Mouse (Mus musculus): ENCODE measurements around the gene Dohh. TPM values are rescaled to one million over a fixed set of nuclear protein-coding genes. Genes with fewer than 3 reads are reported as not detected.

The Dohh gene
- polyA plus RNA-seq, 1 experiment = 123 TPM

DNA sequence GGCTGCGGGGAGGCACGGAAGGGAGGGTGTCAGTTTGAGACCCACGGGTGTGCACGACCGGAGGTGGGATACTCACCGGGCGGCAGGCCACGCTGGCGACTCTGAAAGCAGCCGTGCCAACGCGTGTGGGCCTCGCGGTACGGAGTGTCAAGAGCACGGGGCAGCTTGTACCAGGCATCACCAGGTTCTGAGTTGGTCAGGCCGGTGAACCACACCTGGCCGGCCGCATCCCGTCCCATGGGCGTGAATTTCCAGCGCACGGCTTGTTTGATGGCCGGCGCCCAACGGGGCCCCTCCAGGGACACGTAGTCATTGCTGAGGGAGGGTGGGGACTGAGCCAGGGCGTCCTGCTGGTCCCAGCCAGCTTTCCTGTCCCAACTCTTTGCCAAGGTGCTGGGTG, 19.6 kb upstream of the Dohh start:
- TF ChIP-seq POLR2A (IDR thresholded peaks at IDR 0.05; ENCODE audit: control insufficient read depth, extremely low read depth, insufficient read depth, low read length, poor library complexity) = no peak
- TF ChIP-seq CTCF (IDR thresholded peaks at IDR 0.05; ENCODE audit: borderline replicate concordance, control insufficient read depth, extremely low read depth, insufficient read depth, low read length, poor library complexity) = no peak
- no peak for DNase-seq
- no peaks in the 10 kb centered on the region for H3K4me1 ChIP-seq (replicated peaks; ENCODE audit: control insufficient read depth, insufficient read depth, low read length)
- H3K36me3 ChIP-seq (ENCODE audit: control insufficient read depth, insufficient read depth, low read length) = peaks cover 24% of the 10 kb centered on the region
- H3K27ac ChIP-seq (ENCODE audit: control insufficient read depth, insufficient read depth, low read length) = no peak overlapping the region
- no peak overlapping the region for H3K4me3 ChIP-seq (ENCODE audit: control insufficient read depth, insufficient read depth, low read length)
- 95% methylated on average over 28 of the region's 28 CpGs for WGBS
- no peaks in the 10 kb centered on the region for H3K27me3 ChIP-seq (ENCODE audit: control insufficient read depth, insufficient read depth, low read length)

DNA sequence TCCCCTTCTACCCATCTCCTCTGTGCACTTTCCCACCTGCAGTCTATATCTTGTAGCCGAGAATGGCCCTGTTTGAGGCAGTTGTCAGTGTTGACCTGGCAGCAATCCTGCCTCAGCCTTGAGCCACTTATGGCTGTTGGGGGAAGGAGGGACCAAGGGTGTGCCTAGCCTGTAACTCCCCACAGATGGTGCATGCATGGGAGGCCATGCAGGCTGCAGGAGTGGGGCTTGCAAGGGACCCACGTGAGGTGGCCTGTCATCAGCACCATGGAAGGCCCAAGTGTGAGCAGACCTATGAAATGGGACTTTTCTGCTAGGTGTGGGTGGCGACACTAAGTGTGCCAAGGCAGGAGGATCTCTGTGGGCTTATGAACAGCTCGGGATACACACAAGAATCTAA, 19.2 kb upstream of the Dohh start:
- TF ChIP-seq POLR2A (IDR thresholded peaks at IDR 0.05; ENCODE audit: control insufficient read depth, extremely low read depth, insufficient read depth, low read length, poor library complexity) = no peak
- no peak for TF ChIP-seq CTCF (IDR thresholded peaks at IDR 0.05; ENCODE audit: borderline replicate concordance, control insufficient read depth, extremely low read depth, insufficient read depth, low read length, poor library complexity)
- Histone ChIP-seq H3K27me3 (ENCODE audit: control insufficient read depth, insufficient read depth, low read length) (no peaks in the 10 kb centered on the region), H3K4me3 (ENCODE audit: control insufficient read depth, insufficient read depth, low read length) (no peak overlapping the region), H3K36me3 (ENCODE audit: control insufficient read depth, insufficient read depth, low read length) (peaks cover 28% of the 10 kb centered on the region), H3K27ac (ENCODE audit: control insufficient read depth, insufficient read depth, low read length) (no peak overlapping the region), H3K4me1 (replicated peaks; ENCODE audit: control insufficient read depth, insufficient read depth, low read length) (no peaks in the 10 kb centered on the region)
- WGBS = 75% methylated on average over 4 of the region's 4 CpGs
- no peak for DNase-seq

DNA sequence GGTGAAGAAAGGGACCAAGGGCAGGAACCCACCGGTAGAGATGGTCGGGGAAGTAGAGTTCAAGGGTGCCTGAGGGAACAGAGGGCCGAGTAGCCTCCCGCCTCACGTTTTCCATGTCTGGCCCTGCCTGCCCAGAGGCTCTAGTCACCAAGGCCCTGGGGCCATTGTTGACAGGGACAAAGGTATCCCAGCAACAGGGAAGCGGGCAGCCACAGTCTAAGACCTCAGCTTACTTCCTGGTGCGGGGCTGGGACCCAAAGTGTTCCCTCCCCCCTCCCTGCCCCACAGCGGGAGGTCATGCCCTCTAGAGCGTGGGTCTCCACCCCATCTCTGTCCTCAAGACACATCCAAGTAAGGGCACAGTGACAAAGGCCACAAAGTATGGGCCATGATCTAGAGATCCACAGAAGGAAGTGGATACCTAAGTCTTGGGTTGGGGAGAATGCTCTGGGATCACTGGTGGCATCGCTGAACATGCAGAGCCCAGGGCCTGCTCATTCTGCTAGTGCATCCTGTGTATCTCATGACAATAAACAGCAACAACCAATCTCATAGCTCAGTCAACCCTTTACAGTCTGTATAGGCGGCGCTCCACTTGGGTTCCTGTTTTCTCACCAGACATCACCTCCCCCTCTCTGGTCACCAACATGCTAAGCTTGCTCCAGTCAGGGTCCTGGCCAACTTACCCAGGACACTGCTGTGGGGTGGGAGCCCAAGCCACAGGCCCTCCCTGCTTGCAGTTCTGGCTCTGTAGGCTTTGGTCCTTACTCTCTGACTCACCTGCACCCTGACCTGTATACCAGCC, 18.4 kb upstream of the Dohh start, which contains the start of gene 4930404N11Rik:
Gene 4930404N11Rik (minus strand): TSS at position 145 of the 805 bp plus-strand sequence.
- no peak within 1 kb of the TSS for H3K4me3 ChIP-seq (ENCODE audit: control insufficient read depth, insufficient read depth, low read length)
- peaks cover 35% of the 10 kb centered on the region for H3K36me3 ChIP-seq (ENCODE audit: control insufficient read depth, insufficient read depth, low read length)
- no peak for TF ChIP-seq CTCF (IDR thresholded peaks at IDR 0.05; ENCODE audit: borderline replicate concordance, control insufficient read depth, extremely low read depth, insufficient read depth, low read length, poor library complexity)
- TF ChIP-seq POLR2A (IDR thresholded peaks at IDR 0.05; ENCODE audit: control insufficient read depth, extremely low read depth, insufficient read depth, low read length, poor library complexity) = no peak
- H3K27ac ChIP-seq (ENCODE audit: control insufficient read depth, insufficient read depth, low read length) = no peak within 1 kb of the TSS
- H3K4me1 ChIP-seq (replicated peaks; ENCODE audit: control insufficient read depth, insufficient read depth, low read length) = no peaks in the 10 kb centered on the region
- no peaks in the 10 kb centered on the region for H3K27me3 ChIP-seq (ENCODE audit: control insufficient read depth, insufficient read depth, low read length)
- DNase-seq = no peak
- 71% methylated on average over 12 of the region's 12 CpGs for WGBS

DNA sequence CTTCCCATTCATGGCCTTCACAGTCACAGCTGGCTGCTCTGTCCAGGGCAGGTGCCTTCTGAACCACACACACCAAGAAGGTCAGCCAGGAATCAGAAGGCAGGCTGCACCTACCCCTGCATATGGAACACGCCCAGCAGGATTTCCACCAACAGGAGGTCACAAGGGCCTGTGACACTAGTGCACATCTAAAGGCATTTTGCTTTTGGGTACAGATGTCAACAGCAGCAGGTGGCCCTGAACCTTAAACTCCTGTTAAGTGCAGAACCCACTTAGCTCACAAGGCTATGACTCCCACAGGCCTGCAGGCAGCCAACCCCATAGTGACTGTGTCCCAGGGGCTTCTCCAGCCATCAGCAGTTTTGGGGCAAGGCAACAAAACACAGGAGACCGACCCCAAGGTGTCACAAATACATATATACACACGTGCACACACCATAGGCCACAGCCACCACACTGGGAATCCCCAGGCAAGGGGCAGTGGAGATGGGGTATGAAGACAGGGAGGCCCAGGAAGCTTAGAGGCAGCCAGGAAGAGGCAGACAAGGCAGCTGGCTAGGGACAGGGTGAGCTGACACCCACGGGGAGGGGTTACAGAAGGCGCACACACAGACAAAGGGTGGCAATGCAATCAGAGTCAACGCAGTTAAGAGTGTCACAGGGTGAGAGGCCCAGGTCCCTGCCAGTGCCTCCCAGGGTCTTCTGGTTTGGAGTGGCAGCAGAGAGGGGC, 17.6 kb upstream of the Dohh start:
- no peaks in the 10 kb centered on the region for H3K27me3 ChIP-seq (ENCODE audit: control insufficient read depth, insufficient read depth, low read length)
- H3K4me1 ChIP-seq (replicated peaks; ENCODE audit: control insufficient read depth, insufficient read depth, low read length) = no peaks in the 10 kb centered on the region
- no peak overlapping the region for H3K4me3 ChIP-seq (ENCODE audit: control insufficient read depth, insufficient read depth, low read length)
- peaks cover 39% of the 10 kb centered on the region for H3K36me3 ChIP-seq (ENCODE audit: control insufficient read depth, insufficient read depth, low read length)
- 77% methylated on average over 6 of the region's 6 CpGs for whole genome bisulfite sequencing
- DNase-seq = no peak
- TF ChIP-seq POLR2A (IDR thresholded peaks at IDR 0.05; ENCODE audit: control insufficient read depth, extremely low read depth, insufficient read depth, low read length, poor library complexity) = no peak
- no peak for TF ChIP-seq CTCF (IDR thresholded peaks at IDR 0.05; ENCODE audit: borderline replicate concordance, control insufficient read depth, extremely low read depth, insufficient read depth, low read length, poor library complexity)
- H3K27ac ChIP-seq (ENCODE audit: control insufficient read depth, insufficient read depth, low read length) = no peak overlapping the region

DNA sequence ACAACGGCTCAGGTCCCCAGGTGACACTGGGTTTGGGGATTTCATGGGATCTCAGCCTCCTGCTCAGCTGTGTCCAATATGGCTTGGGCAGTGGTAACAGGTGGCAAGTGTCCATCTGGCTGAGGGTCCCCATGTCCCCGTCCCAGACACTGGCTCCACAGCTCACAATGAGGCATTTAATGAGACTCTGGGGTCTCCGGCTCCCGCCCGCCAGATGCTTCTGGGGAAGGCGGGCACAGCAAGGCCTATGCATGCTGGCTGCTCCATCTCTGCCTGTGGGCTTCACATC, 17.1 kb upstream of the Dohh start:
- no peak for DNase-seq
- Histone ChIP-seq H3K27ac (ENCODE audit: control insufficient read depth, insufficient read depth, low read length) (no peak overlapping the region), H3K4me1 (replicated peaks; ENCODE audit: control insufficient read depth, insufficient read depth, low read length) (no peaks in the 10 kb centered on the region), H3K4me3 (ENCODE audit: control insufficient read depth, insufficient read depth, low read length) (no peak overlapping the region), H3K27me3 (ENCODE audit: control insufficient read depth, insufficient read depth, low read length) (no peaks in the 10 kb centered on the region), H3K36me3 (ENCODE audit: control insufficient read depth, insufficient read depth, low read length) (peaks cover 39% of the 10 kb centered on the region)
- 95% methylated on average over 6 of the region's 6 CpGs for WGBS
- TF ChIP-seq POLR2A (IDR thresholded peaks at IDR 0.05; ENCODE audit: control insufficient read depth, extremely low read depth, insufficient read depth, low read length, poor library complexity) (no peak), CTCF (IDR thresholded peaks at IDR 0.05; ENCODE audit: borderline replicate concordance, control insufficient read depth, extremely low read depth, insufficient read depth, low read length, poor library complexity) (no peak)

DNA sequence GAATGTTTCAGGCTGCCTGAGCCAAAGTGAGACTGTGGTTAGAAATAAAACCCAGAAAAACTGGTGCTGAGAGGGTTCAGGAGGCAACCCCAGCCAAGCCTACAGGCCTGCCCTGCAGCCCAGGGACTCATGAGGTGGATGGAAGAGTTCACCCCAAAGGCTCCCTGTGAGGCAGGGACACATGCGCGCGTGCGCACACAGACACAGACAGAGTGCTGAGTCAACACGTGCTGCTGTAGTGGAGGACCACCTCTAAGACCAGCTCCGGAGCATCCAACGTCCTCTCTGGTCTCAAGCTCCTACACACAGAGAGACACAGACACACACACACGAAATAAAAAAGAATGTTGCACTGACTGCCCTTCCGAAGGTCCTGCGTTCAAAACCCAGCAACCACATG, 8.9 kb upstream of the Dohh start:
- peaks cover 9% of the 10 kb centered on the region for H3K36me3 ChIP-seq (ENCODE audit: control insufficient read depth, insufficient read depth, low read length)
- no peak overlapping the region for H3K27ac ChIP-seq (ENCODE audit: control insufficient read depth, insufficient read depth, low read length)
- no peak overlapping the region for H3K4me3 ChIP-seq (ENCODE audit: control insufficient read depth, insufficient read depth, low read length)
- 95% methylated on average over 10 of the region's 10 CpGs for WGBS
- peaks cover 20% of the 10 kb centered on the region for H3K4me1 ChIP-seq (replicated peaks; ENCODE audit: control insufficient read depth, insufficient read depth, low read length)
- no peak for DNase-seq
- H3K27me3 ChIP-seq (ENCODE audit: control insufficient read depth, insufficient read depth, low read length) = no peaks in the 10 kb centered on the region
- no peak for TF ChIP-seq POLR2A (IDR thresholded peaks at IDR 0.05; ENCODE audit: control insufficient read depth, extremely low read depth, insufficient read depth, low read length, poor library complexity)
- TF ChIP-seq CTCF (IDR thresholded peaks at IDR 0.05; ENCODE audit: borderline replicate concordance, control insufficient read depth, extremely low read depth, insufficient read depth, low read length, poor library complexity) = no peak

All from thymus, adult 2 months (tissue).